Mouse (Mus musculus) gastrocnemius, postnatal 4 days (tissue): ENCODE measurements around the gene Myh13. TPM values are rescaled to one million over a fixed set of nuclear protein-coding genes. Genes with fewer than 3 reads are reported as not detected.

Source experiments
- DNase-seq, 2 experiments: peaks; one replicate each; pipeline ENCODE4 v3.0.0; 2021 to 2022; ENCODE audit warnings: low spot score in 2 of 2, mixed read lengths in 2 of 2
- long read RNA-seq, 2 experiments: library from polyadenylated mRNA; stranded (forward); transcript quantifications; one replicate each; pipeline ENCODE4 v2.0.0; 2021
- total RNA-seq, 2 experiments: library from RNA; stranded (reverse); gene quantifications; 2 replicates each; pipeline ENCODE4 v1.2.3; 2021

Myh13 gene
- total RNA-seq: 1 to 10 TPM; 4.2 to 6.7 TPM
- long read RNA-seq, experiment 1, partial matches to known transcripts: 0 of 1 reads
- long read RNA-seq, experiment 1, other reads (novel, unspliced or antisense): 1 of 1 reads
- long read RNA-seq, experiment 2, partial matches to known transcripts: 2 of 4 reads
- long read RNA-seq, experiment 2, other reads (novel, unspliced or antisense): 2 of 4 reads

GRCm38 (mm10) chr11:67321358-67321757 lies at the start of gene Myh13:
Gene Myh13, plus strand, starts transcription at chr11:67321658.
- no peak for DNase-seq

GRCm38 (mm10) chr11:67276601-67277174 lies 44.8 kb upstream of the Myh13 start, which contains the start of gene Myh8:
Gene Myh8, plus strand, starts transcription at chr11:67277124.
- peak; percentile 36 to 62 for DNase-seq

GRCm38 (mm10) chr11:67293440-67293839 lies 28.0 kb upstream of the Myh13 start:
- DNase-seq: no peak

GRCm38 (mm10) chr11:67313733-67314452 lies 7.6 kb upstream of the Myh13 start:
- DNase-seq: peak in 1 of 2 experiments; percentile 14

GRCm38 (mm10) chr11:67326536-67326935 lies 5.1 kb downstream of the Myh13 start:
- no peak for DNase-seq

GRCm38 (mm10) chr11:67344556-67344955 lies 23.1 kb downstream of the Myh13 start:
- no peak for DNase-seq

GRCm38 (mm10) chr11:67345186-67345855 lies 23.9 kb downstream of the Myh13 start:
- no peak for DNase-seq

- no peak for DNase-seq
Observed at GRCm38 (mm10) chr11:67345856-67346236, 24.4 kb downstream of the Myh13 start.

GRCm38 (mm10) chr11:67350153-67350768 lies 28.8 kb downstream of the Myh13 start:
- peak; percentile 51 to 69 for DNase-seq

- DNase-seq: no peak
Observed at GRCm38 (mm10) chr11:67353011-67353410, 31.6 kb downstream of the Myh13 start.

- DNase-seq: peak in 1 of 2 experiments; percentile 39
Observed at GRCm38 (mm10) chr11:67358031-67358430, 36.6 kb downstream of the Myh13 start.

GRCm38 (mm10) chr11:67362236-67362635 lies 40.8 kb downstream of the Myh13 start:
- no peak for DNase-seq

GRCm38 (mm10) chr11:67364551-67364950 lies 43.1 kb downstream of the Myh13 start:
- no peak for DNase-seq

- DNase-seq: no peak
Observed at GRCm38 (mm10) chr11:67364986-67365721, 43.7 kb downstream of the Myh13 start.

- no peak for DNase-seq
Observed at GRCm38 (mm10) chr11:67366936-67367335, 45.5 kb downstream of the Myh13 start.

- DNase-seq: peak in 1 of 2 experiments; percentile 30
Observed at GRCm38 (mm10) chr11:67373333-67373732, 51.9 kb downstream of the Myh13 start.

- DNase-seq: no peak
Observed at GRCm38 (mm10) chr11:67376308-67376707, 54.9 kb downstream of the Myh13 start.

- no peak for DNase-seq
Observed at GRCm38 (mm10) chr11:67379703-67380510, 58.4 kb downstream of the Myh13 start.

GRCm38 (mm10) chr11:67381833-67382232 lies 60.4 kb downstream of the Myh13 start:
- DNase-seq: no peak

GRCm38 (mm10) chr11:67384653-67385052 lies 63.2 kb downstream of the Myh13 start:
- no peak for DNase-seq
